Mouse (Mus musculus) layer of hippocampus, adult 2 months (tissue): ENCODE measurements around the gene Cmbl. TPM values are rescaled to one million over a fixed set of nuclear protein-coding genes. Genes with fewer than 3 reads are reported as not detected.
A peak's percentile ranks its signal among the peaks of the same experiment; 100 is the strongest.

Experiments used
- DNase-seq, 2 experiments: peaks; one replicate each; pipeline ENCODE4 v3.0.0; 2022; ENCODE audit warnings: low spot score in 2 of 2
- H3K27ac ChIP-seq: fragments of 200-600 bp; 2 replicates; pipeline ENCODE4 v1.8.1; 2022
- H3K4me3 ChIP-seq: fragments of 200-600 bp; 2 replicates; pipeline ENCODE4 v1.8.1; 2022; ENCODE audit warnings: mild to moderate bottlenecking
- CTCF ChIP-seq: fragments of 200-600 bp; conservative IDR thresholded peaks from 2 replicates; pipeline ENCODE4 v1.8.1; 2022; ENCODE audit warnings: antibody characterized with exemption, mild to moderate bottlenecking, moderate library complexity
- total RNA-seq, 2 experiments: library from RNA; stranded (reverse); gene quantifications; 2 replicates each; pipeline ENCODE4 v1.2.3; 2021

Gene Cmbl
- total RNA-seq, 2 experiments from 2014 or later: 12.7 to 12.8 TPM

- no peak for DNase-seq
- Histone ChIP-seq H3K4me3 (no peak overlapping the region), H3K27ac (no peak overlapping the region)
- TF ChIP-seq CTCF: no peak
Observed at GRCm38 (mm10) chr15:31629556-31629955, 64.4 kb downstream of the Cmbl start.

GRCm38 (mm10) chr15:31631396-31631858 lies 66.2 kb downstream of the Cmbl start:
- no peak for TF ChIP-seq CTCF
- no peak overlapping the region for H3K4me3 ChIP-seq
- no peak for DNase-seq
- H3K27ac ChIP-seq: no peak overlapping the region

- no peak for DNase-seq
- no peak overlapping the region for H3K4me3 ChIP-seq
- TF ChIP-seq CTCF: no peak
- peak overlapping the region; percentile 70 for H3K27ac ChIP-seq
Observed at GRCm38 (mm10) chr15:31632478-31632877, 67.3 kb downstream of the Cmbl start.

GRCm38 (mm10) chr15:31634582-31634981 lies 69.4 kb downstream of the Cmbl start:
- peak; percentile 85 to 88 for DNase-seq
- no peak for TF ChIP-seq CTCF
- Histone ChIP-seq H3K4me3 (no peak overlapping the region), H3K27ac (peak overlapping the region; percentile 76)

GRCm38 (mm10) chr15:31636091-31636595 lies 71.0 kb downstream of the Cmbl start:
- TF ChIP-seq CTCF: no peak
- Histone ChIP-seq H3K4me3 (no peak overlapping the region), H3K27ac (peak overlapping the region; percentile 76)
- DNase-seq: no peak

Other genes with a start within 250 kb of the Cmbl start
- gene Ankrd33b, start 197.7 kb upstream of the Cmbl start, total RNA-seq: 10 to 100 TPM; 58.7 to 59.4 TPM
- 1 to 10 TPM in 1 of 2 experiments, under 1 TPM in 1; 0.88 to 1.2 TPM for gene Ropn1l, start 111.7 kb upstream of the Cmbl start, total RNA-seq
- gene March6, start 34.3 kb upstream of the Cmbl start, total RNA-seq: 100 to 1,000 TPM; 186 to 194 TPM
- gene Cct5, start 36.4 kb downstream of the Cmbl start, total RNA-seq: 100 to 1,000 TPM; 236 to 247 TPM
- gene Fam173b, start 36.5 kb downstream of the Cmbl start, total RNA-seq: 10 to 100 TPM; 11.2 to 11.3 TPM